Mouse (Mus musculus): ENCODE data around the gene Msantd1.

Gene Msantd1

DNA sequence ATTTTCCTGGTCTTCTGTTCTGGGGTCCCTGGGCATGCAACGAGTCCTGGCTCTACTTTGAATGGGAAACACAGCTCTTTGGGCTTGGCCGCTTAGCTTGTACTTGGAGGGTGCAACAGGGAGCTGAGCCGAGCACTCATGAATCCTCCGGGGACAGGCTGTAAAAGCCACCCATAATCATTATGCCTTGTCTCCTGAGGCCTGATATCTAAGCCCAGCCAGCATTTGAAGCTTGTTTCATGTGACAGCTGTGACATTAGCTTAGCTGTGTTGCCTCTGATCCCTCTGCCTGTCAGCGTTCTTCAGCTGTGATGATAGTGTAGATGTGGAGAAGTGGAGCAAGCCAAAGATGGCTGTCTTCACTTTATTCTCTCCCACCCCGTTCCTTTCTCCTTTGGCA, 46.7 kb downstream of the Msantd1 start:
- in situ Hi-C loops (cut with MboI; ENCODE audit: low pct_unique_long_range_greater_than_20kb in 1 of 2, low sequenced_read_pairs in 2 of 2, unreplicated experiment in 1 of 2), result no loop called here

DNA sequence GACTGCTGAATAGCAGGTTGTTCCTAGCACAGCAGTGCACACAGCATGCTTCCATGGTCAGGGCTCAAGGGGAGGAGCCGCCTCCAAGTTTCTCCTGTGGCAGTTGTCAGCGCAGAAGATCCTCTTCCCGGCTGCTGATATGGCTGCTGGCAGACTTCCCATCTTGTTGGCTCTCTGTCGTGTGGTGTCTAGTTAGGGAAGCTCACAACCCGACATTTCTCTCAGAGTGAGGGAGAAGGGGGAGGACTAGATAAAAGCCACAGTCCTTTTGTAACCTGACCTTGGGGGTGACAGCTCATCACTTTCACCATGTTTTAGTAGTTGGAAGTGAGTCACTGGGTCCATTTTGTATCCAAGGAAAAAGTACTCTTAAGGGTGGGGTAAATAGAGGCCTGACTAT, 47.8 kb downstream of the Msantd1 start:
- in situ Hi-C loops (cut with MboI; ENCODE audit: low pct_unique_long_range_greater_than_20kb in 1 of 2, low sequenced_read_pairs in 2 of 2, unreplicated experiment in 1 of 2), result no loop called here

DNA sequence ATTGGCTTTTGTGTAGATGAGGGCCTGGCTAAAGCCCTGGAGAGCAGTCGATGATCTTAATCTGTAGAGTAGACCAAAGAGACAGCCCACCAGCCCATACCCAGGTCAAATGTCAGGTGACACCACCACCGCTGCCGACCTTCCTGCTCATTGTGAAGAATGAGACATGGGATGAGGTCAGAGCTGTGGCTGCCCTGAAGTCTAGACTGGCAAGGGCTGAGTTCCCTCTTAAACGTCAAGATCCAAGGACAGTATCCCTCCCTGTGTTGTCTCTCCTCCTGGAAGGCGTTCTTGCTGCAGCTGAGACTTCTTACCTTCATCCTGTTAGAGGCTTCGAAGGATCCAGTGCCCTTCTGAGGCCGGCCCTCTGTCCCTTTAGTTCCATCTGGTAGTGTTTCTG, 48.3 kb downstream of the Msantd1 start:
- in situ Hi-C loops (cut with MboI; ENCODE audit: low pct_unique_long_range_greater_than_20kb in 1 of 2, low sequenced_read_pairs in 2 of 2, unreplicated experiment in 1 of 2), result no loop called here

DNA sequence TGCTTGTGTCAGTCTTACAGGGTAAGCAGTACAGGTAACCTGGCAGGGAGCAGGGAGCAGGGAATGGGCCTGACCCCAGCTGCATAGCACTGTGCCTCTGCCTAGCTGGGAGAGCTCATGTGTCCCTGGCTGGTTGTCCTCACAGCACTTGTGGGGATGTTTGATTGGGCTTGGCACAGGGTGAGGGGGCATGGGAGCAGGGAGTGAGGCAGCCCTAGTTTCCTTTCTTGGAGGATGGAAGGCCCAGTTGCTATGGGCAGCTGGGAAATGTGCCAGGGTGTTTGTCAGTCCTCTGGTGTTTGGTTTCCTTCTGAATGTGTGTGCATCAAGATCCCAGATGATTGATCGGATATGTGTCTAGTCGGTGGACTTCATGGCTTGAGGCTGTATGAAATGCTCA, 49.2 kb downstream of the Msantd1 start:
- in situ Hi-C loops (cut with MboI; ENCODE audit: low pct_unique_long_range_greater_than_20kb in 1 of 2, low sequenced_read_pairs in 2 of 2, unreplicated experiment in 1 of 2), result no loop called here

DNA sequence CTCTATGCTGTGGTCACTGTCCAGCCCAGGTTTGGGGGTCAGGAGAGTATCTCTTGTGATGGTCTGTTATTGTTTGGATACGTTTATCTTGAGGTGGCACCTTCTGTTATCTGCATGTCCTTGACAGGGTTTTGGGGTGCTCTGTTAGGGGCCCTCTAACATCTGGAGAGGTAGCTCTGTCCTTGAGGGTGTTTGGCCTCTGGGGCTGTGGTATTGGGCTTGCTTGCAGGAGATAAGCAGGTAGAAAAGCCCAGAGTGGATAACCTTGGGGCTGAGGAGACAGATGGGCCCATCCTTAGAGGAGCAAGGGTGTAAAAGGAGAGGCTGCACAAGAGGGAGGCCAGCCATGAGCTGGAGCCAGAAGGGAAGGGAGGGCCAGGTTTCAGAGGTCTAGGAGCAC, 52.2 kb downstream of the Msantd1 start:
- in situ Hi-C loops (cut with MboI; ENCODE audit: low pct_unique_long_range_greater_than_20kb in 1 of 2, low sequenced_read_pairs in 2 of 2, unreplicated experiment in 1 of 2), result no loop called here

DNA sequence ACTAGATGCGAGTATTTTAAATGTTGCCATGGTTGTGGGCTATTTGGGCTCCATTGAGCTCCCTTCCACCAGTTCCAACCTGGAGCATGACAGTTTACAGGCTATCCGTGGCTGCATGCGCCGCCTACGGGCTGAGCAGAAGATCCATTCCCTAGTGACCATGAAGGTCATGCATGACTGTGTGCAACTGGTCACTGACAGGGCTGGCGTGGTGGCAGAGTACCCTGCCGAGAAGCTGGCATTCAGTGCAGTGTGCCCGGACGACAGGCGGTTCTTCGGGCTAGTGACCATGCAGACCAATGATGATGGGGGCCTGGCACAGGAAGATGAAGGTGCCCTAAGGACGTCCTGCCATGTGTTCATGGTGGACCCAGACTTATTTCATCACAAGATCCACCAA, 57.7 kb downstream of the Msantd1 start:
- in situ Hi-C loops (cut with MboI; ENCODE audit: low pct_unique_long_range_greater_than_20kb in 1 of 2, low sequenced_read_pairs in 2 of 2, unreplicated experiment in 1 of 2), result no loop called here

DNA sequence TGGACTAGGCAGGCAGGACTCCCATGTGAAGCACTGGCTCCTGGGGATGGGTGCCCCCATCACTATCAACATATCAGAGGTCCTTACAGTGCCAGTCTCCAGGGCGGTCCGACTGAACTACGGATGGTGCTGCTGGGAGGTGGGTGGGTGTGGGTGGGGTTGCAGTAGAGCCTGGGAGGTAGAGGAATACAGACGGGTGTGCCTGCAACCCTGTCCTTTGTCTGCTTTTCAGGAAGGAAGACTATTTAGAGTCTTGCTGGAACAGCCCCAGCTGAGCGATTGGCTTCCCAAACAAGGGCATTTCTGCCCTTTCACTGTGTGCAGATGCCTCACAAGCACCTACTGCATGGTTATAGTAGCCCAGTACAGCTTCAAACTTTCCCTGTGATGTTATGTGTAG, 60.6 kb downstream of the Msantd1 start:
- in situ Hi-C loops (cut with MboI; ENCODE audit: low pct_unique_long_range_greater_than_20kb in 1 of 2, low sequenced_read_pairs in 2 of 2, unreplicated experiment in 1 of 2), result no loop called here

DNA sequence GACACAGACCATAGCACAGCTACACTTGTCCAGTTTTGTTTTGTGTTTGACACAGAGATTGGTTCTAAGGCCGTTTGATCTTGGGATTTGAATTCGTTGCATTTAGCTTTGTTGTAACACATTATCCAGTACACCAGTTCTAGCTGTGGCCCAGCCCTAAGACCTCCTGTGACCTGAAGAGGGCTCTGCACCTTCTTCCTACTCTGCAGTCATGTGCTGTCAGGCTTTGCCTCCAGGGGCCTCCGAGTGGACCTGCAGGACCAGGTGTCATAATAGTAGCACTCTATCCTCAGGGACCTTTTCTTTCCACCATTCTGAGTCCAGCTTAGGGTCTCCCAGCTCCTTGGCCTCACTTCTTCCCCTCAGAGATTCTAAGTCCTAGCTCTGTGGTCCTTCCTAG, 64.7 kb downstream of the Msantd1 start:
- in situ Hi-C loops (cut with MboI; ENCODE audit: low pct_unique_long_range_greater_than_20kb in 1 of 2, low sequenced_read_pairs in 2 of 2, unreplicated experiment in 1 of 2), result no loop called here
